Mouse (Mus musculus) thymus, adult 2 months (tissue): ENCODE results near the gene Ccr7. TPM values are rescaled to one million over a fixed set of nuclear protein-coding genes. Genes with fewer than 3 reads are reported as not detected.

ENCODE experiments used
- DNase-seq: peaks from one replicate; pipeline ENCODE4 v3.0.0; 2021
- H3K27ac ChIP-seq: fragments of 200-500 bp; 2 replicates; pipeline ENCODE4 v1.5.1; 2012; ENCODE audit warnings: low read length, control low read depth; ENCODE audit not compliant: control insufficient read depth, insufficient read depth
- H3K27me3 ChIP-seq: fragments of 200-500 bp; 2 replicates; pipeline ENCODE4 v1.6.1; 2012; ENCODE audit warnings: mild to moderate bottlenecking, low read length, moderate library complexity, mixed read lengths; ENCODE audit not compliant: control insufficient read depth, insufficient read depth
- H3K36me3 ChIP-seq: fragments of 200-500 bp; 2 replicates; pipeline ENCODE4 v1.6.1; 2012; ENCODE audit warnings: mild to moderate bottlenecking, low read length, moderate library complexity; ENCODE audit not compliant: control insufficient read depth, insufficient read depth
- H3K4me1 ChIP-seq: fragments of 200-500 bp; replicated peaks from 2 replicates; pipeline ENCODE4 v1.6.1; 2012; ENCODE audit warnings: low read length; ENCODE audit not compliant: control insufficient read depth, insufficient read depth
- H3K4me3 ChIP-seq: fragments of 200-500 bp; 2 replicates; pipeline ENCODE4 v1.5.1; 2012; ENCODE audit warnings: mild to moderate bottlenecking, low read length, control low read depth, moderate library complexity; ENCODE audit not compliant: control insufficient read depth, insufficient read depth
- CTCF ChIP-seq: fragments of 200-500 bp; IDR thresholded peaks from 2 replicates; pipeline ENCODE4 v1.5.1; 2012; ENCODE audit warnings: mild to moderate bottlenecking, control low read depth, low read length, moderate library complexity, borderline replicate concordance; ENCODE audit not compliant: control insufficient read depth, poor library complexity, insufficient read depth; ENCODE audit errors: extremely low read depth
- POLR2A ChIP-seq: fragments of 200-500 bp; IDR thresholded peaks from 2 replicates; pipeline ENCODE4 v1.6.1; 2012; ENCODE audit warnings: mild to moderate bottlenecking, low read length, control low read depth, moderate library complexity; ENCODE audit not compliant: control insufficient read depth, poor library complexity, insufficient read depth; ENCODE audit errors: extremely low read depth
- WGBS: fragments of 180-500 bp; shearing (Covaris S2); methylation state at CpG from one replicate; pipeline ENCODE4 v1.1.7; 2018; 5-methylcytosine and 5-hydroxymethylcytosine counted together
- polyA plus RNA-seq: library from polyadenylated mRNA; depleted of rRNA; stranded (reverse); fragments of >200 nt; gene quantifications from 2 replicates; pipeline ENCODE4 v1.2.3, GENCODE M21; 2012

The Ccr7 gene
- polyA plus RNA-seq, 1 experiment = 240 TPM

DNA sequence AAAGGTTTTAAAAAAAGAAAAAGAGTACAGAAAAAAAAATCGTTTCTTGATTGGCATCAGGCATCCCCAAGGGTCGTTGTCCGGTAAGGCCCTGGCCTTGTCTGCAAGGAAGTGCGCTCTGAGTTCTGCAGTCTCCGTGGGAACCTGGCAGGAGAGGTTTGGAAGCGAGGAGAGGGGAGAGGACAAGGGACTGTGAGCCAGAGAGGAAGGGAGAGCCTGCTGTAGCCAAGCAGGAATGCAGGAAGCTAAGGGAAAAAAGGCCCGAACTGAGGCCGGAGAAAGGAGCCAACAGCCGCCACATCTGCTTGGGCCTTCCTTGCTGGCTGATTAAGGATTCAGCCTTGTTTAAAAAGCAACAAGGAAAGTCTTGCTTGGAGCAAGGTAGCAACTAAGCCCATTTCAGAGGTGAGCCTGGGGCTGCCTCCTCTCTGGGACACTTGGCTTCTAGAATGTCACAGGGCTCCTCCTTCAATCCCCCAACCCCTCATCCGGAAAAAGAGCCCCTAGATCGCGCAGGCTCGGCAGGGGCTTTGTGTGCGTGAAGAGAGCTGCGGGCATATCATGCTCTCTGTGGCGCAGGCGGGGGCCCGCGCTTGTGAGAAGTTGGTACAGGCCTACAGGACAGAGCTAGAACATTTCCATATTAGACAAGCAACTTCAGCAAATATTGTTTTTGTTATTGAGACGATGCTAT is 34.2 kb downstream of the Ccr7 start:
- 92% methylated on average over 20 of the region's 20 CpGs for WGBS
- Histone ChIP-seq H3K27me3 (no peaks in the 10 kb centered on the region), H3K27ac (no peak overlapping the region)

DNA sequence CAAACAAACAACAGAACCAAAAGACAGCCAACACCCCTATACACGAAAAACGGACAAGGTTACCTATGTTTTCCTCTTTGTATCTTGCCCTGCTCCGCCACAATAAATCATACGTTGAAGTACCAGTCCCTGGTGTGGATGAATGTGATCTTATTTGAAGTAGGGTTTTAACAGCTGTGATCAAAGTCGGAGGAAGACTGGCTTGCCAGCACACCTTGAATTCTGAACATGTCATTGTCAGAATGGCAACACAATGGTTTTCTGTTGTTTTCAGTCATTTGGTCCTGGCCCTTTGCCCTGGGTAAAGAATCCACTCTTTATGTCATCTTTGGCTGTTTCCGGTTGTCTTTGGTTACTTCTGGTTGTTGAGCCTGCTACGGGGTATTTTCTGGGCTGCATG is 35.9 kb downstream of the Ccr7 start:
- DNase-seq = no peak
- Histone ChIP-seq H3K27ac (no peak overlapping the region), H3K4me3 (no peak overlapping the region), H3K36me3 (no peaks in the 10 kb centered on the region), H3K27me3 (no peaks in the 10 kb centered on the region), H3K4me1 (peaks cover 7% of the 10 kb centered on the region)
- 84% methylated on average over 7 of the region's 7 CpGs for whole genome bisulfite sequencing
- TF ChIP-seq CTCF (no peak), POLR2A (no peak)

More for the DNA sequence above, 34.2 kb downstream of the Ccr7 start:
- no peak for TF ChIP-seq CTCF
- no peak for TF ChIP-seq POLR2A
- DNase-seq = no peak
- no peaks in the 10 kb centered on the region for H3K36me3 ChIP-seq
- H3K4me1 ChIP-seq = peaks cover 20% of the 10 kb centered on the region
- H3K4me3 ChIP-seq = no peak overlapping the region

DNA sequence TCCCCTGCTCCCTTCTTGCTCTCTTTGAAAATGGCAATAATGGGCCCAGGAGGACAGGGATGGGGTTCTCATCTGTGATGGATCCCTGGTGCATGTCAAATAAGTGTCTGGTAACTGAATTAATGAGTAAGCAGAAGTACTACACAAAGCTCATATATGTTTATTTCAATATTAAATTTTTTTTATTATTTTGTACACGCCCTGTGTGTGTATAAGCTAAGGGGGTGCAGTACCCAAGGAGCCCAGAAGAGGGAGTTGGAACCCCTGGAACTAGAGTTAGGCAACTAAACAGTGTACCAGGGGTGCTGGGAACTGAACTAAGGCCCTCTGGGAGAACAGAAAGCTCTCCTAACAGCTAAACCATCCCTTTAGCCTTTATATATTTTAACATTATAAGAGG is 36.5 kb downstream of the Ccr7 start:
- 100% methylated on average over 1 of the region's 1 CpGs for WGBS
- Histone ChIP-seq H3K4me3 (no peak overlapping the region), H3K36me3 (no peaks in the 10 kb centered on the region), H3K4me1 (peaks cover 7% of the 10 kb centered on the region), H3K27me3 (no peaks in the 10 kb centered on the region), H3K27ac (no peak overlapping the region)
- DNase-seq = no peak
- TF ChIP-seq POLR2A = no peak

DNA sequence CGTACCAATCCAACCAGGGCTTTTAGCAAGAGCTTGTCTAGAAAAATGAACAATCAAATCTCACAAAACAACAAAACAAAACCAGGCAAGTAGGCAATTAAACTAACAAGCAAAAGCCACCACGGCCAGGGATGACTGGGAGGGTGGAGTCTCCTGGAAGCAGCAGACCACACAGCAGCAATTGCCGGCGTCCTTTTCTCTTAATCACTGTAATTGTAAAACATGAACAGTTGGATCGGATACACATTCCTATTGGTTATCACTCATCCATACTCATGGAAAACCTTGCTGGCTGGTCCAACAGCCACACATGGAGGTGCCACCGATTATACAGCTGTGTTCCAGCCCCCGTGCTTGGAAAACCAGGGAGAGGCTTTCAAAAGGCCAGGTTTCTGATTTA is 37.0 kb downstream of the Ccr7 start:
- WGBS = 93% methylated on average over 7 of the region's 7 CpGs
- peaks cover 7% of the 10 kb centered on the region for H3K4me1 ChIP-seq
- TF ChIP-seq CTCF (no peak), POLR2A (no peak)
- no peaks in the 10 kb centered on the region for H3K36me3 ChIP-seq
- H3K4me3 ChIP-seq = no peak overlapping the region
- H3K27ac ChIP-seq = no peak overlapping the region
- DNase-seq = no peak
- no peaks in the 10 kb centered on the region for H3K27me3 ChIP-seq

DNA sequence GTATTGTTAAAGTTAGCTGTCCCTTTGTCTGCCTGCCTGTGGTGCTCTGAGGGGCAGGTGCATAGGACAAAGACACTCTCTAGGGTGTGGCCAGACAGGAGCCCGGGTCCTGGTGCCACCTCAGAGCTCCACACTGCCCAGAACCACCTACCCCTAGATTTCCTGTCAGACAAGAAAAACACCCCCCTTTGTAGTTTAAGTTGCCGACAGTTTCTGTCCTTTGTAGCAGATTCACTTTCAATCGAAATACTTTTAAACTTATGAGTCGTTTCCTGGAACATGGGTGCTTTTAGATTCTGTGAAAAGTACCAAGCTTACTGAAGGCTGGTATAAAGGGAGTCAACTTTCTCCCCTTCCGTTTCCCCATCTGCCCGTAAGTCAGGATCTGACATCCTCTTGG is 38.9 kb downstream of the Ccr7 start:
- 4% methylated on average over 6 of the region's 6 CpGs for WGBS
- Histone ChIP-seq H3K27ac (peak overlapping the region; percentile 58; the same call in 1 of the 2 replicates), H3K36me3 (no peaks in the 10 kb centered on the region), H3K27me3 (no peaks in the 10 kb centered on the region), H3K4me3 (no peak overlapping the region), H3K4me1 (peaks cover 15% of the 10 kb centered on the region)
- TF ChIP-seq POLR2A (no peak), CTCF (no peak)
- no peak for DNase-seq

DNA sequence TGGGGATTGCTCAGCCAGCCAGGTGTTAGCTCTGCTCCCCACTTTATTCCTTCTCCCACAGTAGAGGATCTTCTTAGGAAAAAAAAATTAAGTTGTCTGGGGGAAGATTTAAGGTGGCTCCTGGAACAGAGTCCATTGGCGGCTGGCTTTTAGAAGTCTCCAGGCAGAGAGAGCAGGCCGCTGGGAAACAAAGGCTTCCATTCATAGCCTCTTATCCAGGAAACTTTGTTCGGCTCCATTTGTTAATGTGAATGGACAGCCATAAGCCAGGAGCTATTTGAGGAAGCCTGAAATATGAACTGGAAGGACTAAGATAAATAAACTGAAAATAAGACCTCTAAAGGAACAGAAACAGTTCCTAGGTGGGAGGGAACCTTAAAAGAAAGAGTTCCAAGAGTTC is 41.8 kb downstream of the Ccr7 start:
- no peak for DNase-seq
- WGBS = 93% methylated on average over 3 of the region's 3 CpGs
- H3K36me3 ChIP-seq = no peaks in the 10 kb centered on the region
- no peak overlapping the region for H3K4me3 ChIP-seq
- TF ChIP-seq CTCF (no peak), POLR2A (no peak)
- no peak overlapping the region for H3K27ac ChIP-seq
- no peaks in the 10 kb centered on the region for H3K27me3 ChIP-seq
- H3K4me1 ChIP-seq = peaks cover 20% of the 10 kb centered on the region

DNA sequence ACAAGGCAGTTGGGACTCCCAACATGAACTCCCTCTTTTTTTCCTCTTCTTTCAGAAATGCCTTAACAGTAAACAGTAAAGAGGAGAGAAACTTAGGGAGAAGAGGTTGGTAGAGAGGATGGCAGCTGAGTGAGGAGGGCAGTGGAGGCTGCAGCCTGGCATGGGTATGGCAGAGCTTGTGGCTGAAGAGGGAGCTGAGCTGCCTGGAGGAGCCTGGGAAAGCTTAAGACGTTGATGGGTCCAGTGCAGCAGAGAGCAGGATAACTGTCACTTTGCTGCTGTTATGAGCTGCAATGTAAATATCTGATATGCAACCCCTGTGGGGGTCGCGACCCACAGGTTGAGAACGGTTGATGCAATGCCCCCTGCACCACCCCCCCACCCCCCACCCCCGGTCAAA is 42.2 kb downstream of the Ccr7 start:
- DNase-seq = no peak
- no peaks in the 10 kb centered on the region for H3K27me3 ChIP-seq
- peaks cover 20% of the 10 kb centered on the region for H3K4me1 ChIP-seq
- H3K36me3 ChIP-seq = no peaks in the 10 kb centered on the region
- TF ChIP-seq POLR2A (no peak), CTCF (no peak)
- no peak overlapping the region for H3K27ac ChIP-seq
- 61% methylated on average over 5 of the region's 5 CpGs for WGBS
- H3K4me3 ChIP-seq = no peak overlapping the region
